Mouse (Mus musculus) heart, adult 2 months (tissue): ENCODE measurements at regions not wholly inside any gene's neighbourhood (a gene's known extent, or its start where the extent isn't known, plus 50 kb on each side); places are given as distances from the start of the nearest gene placed in this dataset.

Experiments used
- CTCF ChIP-seq: fragments of 200-600 bp; IDR thresholded peaks from 2 replicates; pipeline ENCODE4 v1.8.1; 2022; ENCODE audit warnings: antibody characterized with exemption, mild to moderate bottlenecking, moderate library complexity
- EP300 ChIP-seq: fragments of 200-500 bp; IDR thresholded peaks from 2 replicates; pipeline ENCODE4 v1.6.1; 2011; ENCODE audit warnings: low read depth, low read length, control low read depth; ENCODE audit not compliant: insufficient read depth

DNA sequence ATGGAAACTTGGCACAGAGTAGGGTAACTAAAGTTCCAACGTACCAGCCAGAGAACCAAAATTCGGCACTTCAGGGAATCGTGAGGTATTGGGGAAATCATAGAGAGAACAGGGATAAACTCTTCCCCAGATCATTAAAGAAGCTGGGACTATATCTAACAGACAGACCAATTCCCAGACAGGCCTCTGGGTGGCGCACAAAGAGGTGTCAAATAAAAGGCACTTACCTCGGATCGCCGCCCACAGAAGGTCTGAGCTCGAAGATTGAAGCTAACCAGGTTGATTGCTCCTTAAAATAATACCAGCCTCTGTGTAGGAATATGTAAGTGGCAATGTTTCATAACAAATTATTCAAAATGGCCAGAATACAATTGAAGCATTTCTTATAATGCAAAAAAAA lies 151.2 kb downstream of the CK137956 start:
- TF ChIP-seq CTCF (no peak), EP300 (no peak)
